Mouse (Mus musculus): ENCODE data around the gene Gsc2. TPM values are rescaled to one million over a fixed set of nuclear protein-coding genes. Genes with fewer than 3 reads are reported as not detected.

Gene Gsc2
- total and polyA plus RNA-seq, 2 experiments from 2014 or later: not detected

- no peak overlapping the region for H3K9ac ChIP-seq
- H3K27me3 ChIP-seq (ENCODE audit: insufficient read depth, low read length): no peaks in the 10 kb centered on the region
- DNase-seq (no peak), ATAC-seq (no peak)
- H3K4me1 ChIP-seq (ENCODE audit: insufficient read depth): 0 out of 2 replicates have a peak, but pooled peaks cover 3% of the 10 kb centered on the region
- H3K4me3 ChIP-seq (ENCODE audit: low read depth, low read length): no peak overlapping the region
- no peaks in the 10 kb centered on the region; the same call in 1 of the 2 replicates for H3K36me3 ChIP-seq (ENCODE audit: insufficient read depth)
- no peak for TF ChIP-seq CTCF (IDR thresholded peaks at IDR 0.05; ENCODE audit: low read depth)
- H3K4me2 ChIP-seq (ENCODE audit: low read depth): no peak overlapping the region
- 90% methylated on average over 6 of the region's 6 CpGs for WGBS
- no peaks in the 10 kb centered on the region for H3K9me3 ChIP-seq (ENCODE audit: low read length)
- no peak overlapping the region for H3K27ac ChIP-seq (ENCODE audit: low read depth, low read length)
These were observed 30.7 kb downstream of the Gsc2 start for GRCm38 (mm10) chr16:17884116-17884515.

GRCm38 (mm10) chr16:17882196-17882595, 32.7 kb downstream of the Gsc2 start:
- no peak for DNase-seq
- TF ChIP-seq CTCF (IDR thresholded peaks at IDR 0.05; ENCODE audit: low read depth): no peak
- H3K27me3 ChIP-seq (ENCODE audit: insufficient read depth, low read length): no peaks in the 10 kb centered on the region
- no peak overlapping the region for H3K9ac ChIP-seq
- no peak overlapping the region for H3K27ac ChIP-seq (ENCODE audit: low read depth, low read length)
- H3K4me1 ChIP-seq (ENCODE audit: insufficient read depth): 0 out of 2 replicates have a peak, but pooled peaks cover 3% of the 10 kb centered on the region
- no peak overlapping the region for H3K4me2 ChIP-seq (ENCODE audit: low read depth)
- no peaks in the 10 kb centered on the region; the same call in 1 of the 2 replicates for H3K36me3 ChIP-seq (ENCODE audit: insufficient read depth)
- H3K9me3 ChIP-seq (ENCODE audit: low read length): no peaks in the 10 kb centered on the region
- H3K4me3 ChIP-seq (ENCODE audit: low read depth, low read length): no peak overlapping the region
- ATAC-seq: no peak

- H3K4me1 ChIP-seq (ENCODE audit: insufficient read depth): no peaks in the 10 kb centered on the region
- no peak overlapping the region for H3K4me3 ChIP-seq (ENCODE audit: low read depth, low read length)
- no peak overlapping the region for H3K9ac ChIP-seq
- no peaks in the 10 kb centered on the region for H3K27me3 ChIP-seq (ENCODE audit: insufficient read depth, low read length)
- DNase-seq (no peak), ATAC-seq (no peak)
- H3K36me3 ChIP-seq (ENCODE audit: insufficient read depth): no peaks in the 10 kb centered on the region; the same call in 1 of the 2 replicates
- no peak overlapping the region for H3K27ac ChIP-seq (ENCODE audit: low read depth, low read length)
- H3K9me3 ChIP-seq (ENCODE audit: low read length): no peaks in the 10 kb centered on the region
- H3K4me2 ChIP-seq (ENCODE audit: low read depth): no peak overlapping the region
- WGBS: 93% methylated on average over 4 of the region's 4 CpGs
- TF ChIP-seq CTCF (IDR thresholded peaks at IDR 0.05; ENCODE audit: low read depth): no peak
These were observed 35.3 kb downstream of the Gsc2 start for GRCm38 (mm10) chr16:17879571-17879970.

- TF ChIP-seq CTCF (IDR thresholded peaks at IDR 0.05; ENCODE audit: low read depth): no peak
- H3K4me1 ChIP-seq (ENCODE audit: insufficient read depth): no peaks in the 10 kb centered on the region
- DNase-seq: no peak
- H3K9ac ChIP-seq: no peak overlapping the region
- H3K4me2 ChIP-seq (ENCODE audit: low read depth): no peak overlapping the region
- peaks cover 17% of the 10 kb centered on the region for H3K36me3 ChIP-seq (ENCODE audit: insufficient read depth)
- no peaks in the 10 kb centered on the region for H3K9me3 ChIP-seq (ENCODE audit: low read length)
- no peak for ATAC-seq
- H3K4me3 ChIP-seq (ENCODE audit: low read depth, low read length): no peak overlapping the region
- no peaks in the 10 kb centered on the region for H3K27me3 ChIP-seq (ENCODE audit: insufficient read depth, low read length)
- H3K27ac ChIP-seq (ENCODE audit: low read depth, low read length): no peak overlapping the region
- WGBS: 92% methylated on average over 1 of the region's 1 CpGs
These were observed 38.8 kb downstream of the Gsc2 start for GRCm38 (mm10) chr16:17876096-17876495.

GRCm38 (mm10) chr16:17875174-17875573, 39.7 kb downstream of the Gsc2 start:
- Histone ChIP-seq H3K36me3 (ENCODE audit: insufficient read depth) (peaks cover 26% of the 10 kb centered on the region), H3K9ac (no peak overlapping the region), H3K4me1 (ENCODE audit: insufficient read depth) (no peaks in the 10 kb centered on the region), H3K4me3 (ENCODE audit: low read depth, low read length) (no peak overlapping the region), H3K9me3 (ENCODE audit: low read length) (no peaks in the 10 kb centered on the region), H3K27ac (ENCODE audit: low read depth, low read length) (no peak overlapping the region), H3K27me3 (ENCODE audit: insufficient read depth, low read length) (no peaks in the 10 kb centered on the region), H3K4me2 (ENCODE audit: low read depth) (no peak overlapping the region)
- TF ChIP-seq CTCF (IDR thresholded peaks at IDR 0.05; ENCODE audit: low read depth): no peak
- ATAC-seq (no peak), DNase-seq (no peak)
- 92% methylated on average over 4 of the region's 4 CpGs for WGBS

GRCm38 (mm10) chr16:17872995-17873394, 41.9 kb downstream of the Gsc2 start:
- Histone ChIP-seq H3K36me3 (ENCODE audit: insufficient read depth) (peaks cover 30% of the 10 kb centered on the region), H3K4me2 (ENCODE audit: low read depth) (no peak overlapping the region), H3K9me3 (ENCODE audit: low read length) (no peaks in the 10 kb centered on the region), H3K4me1 (ENCODE audit: insufficient read depth) (no peaks in the 10 kb centered on the region), H3K27ac (ENCODE audit: low read depth, low read length) (no peak overlapping the region), H3K27me3 (ENCODE audit: insufficient read depth, low read length) (no peaks in the 10 kb centered on the region), H3K9ac (no peak overlapping the region), H3K4me3 (ENCODE audit: low read depth, low read length) (no peak overlapping the region)
- DNase-seq (no peak), ATAC-seq (no peak)
- no peak for TF ChIP-seq CTCF (IDR thresholded peaks at IDR 0.05; ENCODE audit: low read depth)
- 75% methylated on average over 4 of the region's 4 CpGs for WGBS

GRCm38 (mm10) chr16:17871248-17871647, 43.6 kb downstream of the Gsc2 start:
- H3K4me1 ChIP-seq (ENCODE audit: insufficient read depth): no peaks in the 10 kb centered on the region
- H3K36me3 ChIP-seq (ENCODE audit: insufficient read depth): peaks cover 30% of the 10 kb centered on the region
- no peak for ATAC-seq
- no peak overlapping the region for H3K4me3 ChIP-seq (ENCODE audit: low read depth, low read length)
- no peak for DNase-seq
- H3K4me2 ChIP-seq (ENCODE audit: low read depth): no peak overlapping the region
- no peak for TF ChIP-seq CTCF (IDR thresholded peaks at IDR 0.05; ENCODE audit: low read depth)
- no peak overlapping the region for H3K27ac ChIP-seq (ENCODE audit: low read depth, low read length)
- no peaks in the 10 kb centered on the region for H3K27me3 ChIP-seq (ENCODE audit: insufficient read depth, low read length)
- H3K9ac ChIP-seq: no peak overlapping the region
- WGBS: 86% methylated on average over 5 of the region's 5 CpGs
- no peaks in the 10 kb centered on the region for H3K9me3 ChIP-seq (ENCODE audit: low read length)

- no peak overlapping the region for H3K27ac ChIP-seq (ENCODE audit: low read depth, low read length)
- WGBS: 67% methylated on average over 6 of the region's 6 CpGs
- no peak for DNase-seq
- TF ChIP-seq CTCF (IDR thresholded peaks at IDR 0.05; ENCODE audit: low read depth): no peak
- no peak overlapping the region for H3K4me3 ChIP-seq (ENCODE audit: low read depth, low read length)
- H3K27me3 ChIP-seq (ENCODE audit: insufficient read depth, low read length): no peaks in the 10 kb centered on the region
- H3K9ac ChIP-seq: no peak overlapping the region
- peaks cover 10% of the 10 kb centered on the region for H3K36me3 ChIP-seq (ENCODE audit: insufficient read depth)
- ATAC-seq: no peak
- H3K9me3 ChIP-seq (ENCODE audit: low read length): no peaks in the 10 kb centered on the region
- H3K4me1 ChIP-seq (ENCODE audit: insufficient read depth): no peaks in the 10 kb centered on the region
- H3K4me2 ChIP-seq (ENCODE audit: low read depth): no peak overlapping the region
These were observed 49.1 kb downstream of the Gsc2 start for GRCm38 (mm10) chr16:17865770-17866169.
